Mouse (Mus musculus): ENCODE results near the gene Ttc23l. TPM values are rescaled to one million over a fixed set of nuclear protein-coding genes. Genes with fewer than 3 reads are reported as not detected.

Gene Ttc23l
- total and polyA plus RNA-seq, 3 experiments, result not detected

DNA sequence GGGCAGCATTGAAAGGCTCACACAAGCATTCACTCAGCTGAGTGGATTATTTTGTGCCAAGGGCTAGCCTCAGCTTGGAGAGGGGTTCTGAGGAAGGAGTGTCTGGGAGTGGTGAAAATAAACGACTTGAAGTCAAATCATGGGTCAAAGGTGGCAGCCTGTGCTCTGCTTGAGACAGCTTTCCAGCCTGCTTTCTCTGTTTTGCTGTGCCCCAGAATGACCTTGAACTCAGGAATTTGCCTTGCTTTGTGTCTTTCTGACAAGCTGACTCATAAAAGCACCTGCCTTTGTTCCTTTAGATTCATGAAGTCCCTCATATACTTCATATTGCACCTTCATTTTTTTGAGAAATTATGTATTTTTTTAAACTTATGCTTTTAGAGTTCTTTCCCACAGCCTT is 5.7 kb upstream of the Ttc23l start:
- no peaks in the 10 kb centered on the region for H3K9me3 ChIP-seq (replicated peaks)
- H3K27me3 ChIP-seq (ENCODE audit: insufficient read depth, low read length), result no peaks in the 10 kb centered on the region
- no peak overlapping the region for H3K4me3 ChIP-seq (ENCODE audit: low read depth, low read length)
- ATAC-seq (ENCODE audit: extremely low read depth, insufficient number of reproducible peaks, low FRiP score, poor library complexity, severe bottlenecking) (no peak), DNase-seq (ENCODE audit: low spot score) (no peak)
- no peak for TF ChIP-seq GATA2 (IDR thresholded peaks at IDR 0.05; ENCODE audit: borderline replicate concordance, low read depth, low read length)
- TF ChIP-seq GATA1 (IDR thresholded peaks at IDR 0.05; ENCODE audit: borderline replicate concordance, low read length), result no peak
- TF ChIP-seq POLR2AphosphoS5 (IDR thresholded peaks at IDR 0.05; ENCODE audit: insufficient replicate concordance, low read depth, low read length), result no peak
- no peak for TF ChIP-seq TAL1 (conservative IDR thresholded peaks at IDR 0.05; ENCODE audit: low read depth, low read length)
- no peak for TF ChIP-seq CTCF (IDR thresholded peaks at IDR 0.05; ENCODE audit: low read depth, low read length)
- H3K36me3 ChIP-seq (replicated peaks), result no peaks in the 10 kb centered on the region
- no peaks in the 10 kb centered on the region for H3K4me1 ChIP-seq (ENCODE audit: insufficient read depth, low read depth, low read length)

DNA sequence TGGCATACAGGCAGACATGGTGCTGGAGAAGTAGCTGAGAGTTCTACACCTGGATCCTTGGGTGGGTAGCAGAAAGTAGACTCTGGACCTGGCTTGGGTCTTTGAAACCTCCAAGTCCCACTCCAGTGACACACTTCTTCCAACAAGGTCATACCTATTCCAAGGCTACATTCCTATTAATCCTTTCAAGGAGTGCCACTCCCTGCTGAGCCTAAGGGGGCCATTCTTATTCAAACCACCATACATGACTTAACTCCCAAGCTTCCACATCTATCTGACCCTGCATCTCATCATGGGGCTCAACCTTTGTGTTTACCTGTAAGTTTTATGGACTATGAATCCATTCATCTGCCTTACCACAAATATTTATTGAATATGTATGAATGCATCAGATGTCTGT is 3.8 kb upstream of the Ttc23l start:
- Histone ChIP-seq H3K4me3 (ENCODE audit: low read depth, low read length) (no peak overlapping the region), H3K36me3 (replicated peaks) (no peaks in the 10 kb centered on the region), H3K4me1 (ENCODE audit: insufficient read depth, low read depth, low read length) (no peaks in the 10 kb centered on the region), H3K27me3 (ENCODE audit: insufficient read depth, low read length) (peaks cover 6% of the 10 kb centered on the region; the same call in 1 of the 2 replicates), H3K9me3 (replicated peaks) (no peaks in the 10 kb centered on the region)
- TF ChIP-seq TAL1 (conservative IDR thresholded peaks at IDR 0.05; ENCODE audit: low read depth, low read length) (no peak), CTCF (IDR thresholded peaks at IDR 0.05; ENCODE audit: low read depth, low read length) (no peak), POLR2AphosphoS5 (IDR thresholded peaks at IDR 0.05; ENCODE audit: insufficient replicate concordance, low read depth, low read length) (no peak), GATA1 (IDR thresholded peaks at IDR 0.05; ENCODE audit: borderline replicate concordance, low read length) (no peak), GATA2 (IDR thresholded peaks at IDR 0.05; ENCODE audit: borderline replicate concordance, low read depth, low read length) (no peak)
- DNase-seq (ENCODE audit: low spot score) (no peak), ATAC-seq (ENCODE audit: extremely low read depth, insufficient number of reproducible peaks, low FRiP score, poor library complexity, severe bottlenecking) (no peak)

DNA sequence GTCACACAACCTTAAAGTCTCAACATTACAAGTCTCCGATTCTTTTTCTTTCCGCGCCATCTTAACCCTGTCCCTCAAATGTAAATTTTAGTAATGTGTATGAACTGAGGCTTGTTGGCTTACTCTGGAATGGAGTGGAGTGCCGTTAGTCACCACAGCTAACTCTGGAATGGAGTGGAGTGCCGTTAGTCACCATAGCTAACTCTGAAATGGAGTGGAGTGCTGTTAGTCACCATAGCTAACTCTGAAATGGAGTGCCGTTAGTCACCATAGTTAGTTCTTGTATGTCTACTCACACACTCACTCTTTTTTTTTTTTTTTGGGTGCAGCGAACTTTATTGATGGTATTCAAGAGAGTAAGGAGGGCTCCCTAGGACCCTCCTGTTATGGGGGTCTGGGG is 1.5 kb upstream of the Ttc23l start:
- TF ChIP-seq GATA1 (IDR thresholded peaks at IDR 0.05; ENCODE audit: borderline replicate concordance, low read length), result no peak
- no peak for TF ChIP-seq TAL1 (conservative IDR thresholded peaks at IDR 0.05; ENCODE audit: low read depth, low read length)
- no peak for TF ChIP-seq POLR2AphosphoS5 (IDR thresholded peaks at IDR 0.05; ENCODE audit: insufficient replicate concordance, low read depth, low read length)
- TF ChIP-seq GATA2 (IDR thresholded peaks at IDR 0.05; ENCODE audit: borderline replicate concordance, low read depth, low read length), result no peak
- no peaks in the 10 kb centered on the region for H3K36me3 ChIP-seq (replicated peaks)
- peaks cover 6% of the 10 kb centered on the region; the same call in 1 of the 2 replicates for H3K27me3 ChIP-seq (ENCODE audit: insufficient read depth, low read length)
- H3K4me3 ChIP-seq (ENCODE audit: low read depth, low read length), result no peak overlapping the region
- DNase-seq (ENCODE audit: low spot score), result no peak
- ATAC-seq (ENCODE audit: extremely low read depth, insufficient number of reproducible peaks, low FRiP score, poor library complexity, severe bottlenecking), result no peak
- H3K9me3 ChIP-seq (replicated peaks), result no peaks in the 10 kb centered on the region
- H3K4me1 ChIP-seq (ENCODE audit: insufficient read depth, low read depth, low read length), result no peaks in the 10 kb centered on the region

DNA sequence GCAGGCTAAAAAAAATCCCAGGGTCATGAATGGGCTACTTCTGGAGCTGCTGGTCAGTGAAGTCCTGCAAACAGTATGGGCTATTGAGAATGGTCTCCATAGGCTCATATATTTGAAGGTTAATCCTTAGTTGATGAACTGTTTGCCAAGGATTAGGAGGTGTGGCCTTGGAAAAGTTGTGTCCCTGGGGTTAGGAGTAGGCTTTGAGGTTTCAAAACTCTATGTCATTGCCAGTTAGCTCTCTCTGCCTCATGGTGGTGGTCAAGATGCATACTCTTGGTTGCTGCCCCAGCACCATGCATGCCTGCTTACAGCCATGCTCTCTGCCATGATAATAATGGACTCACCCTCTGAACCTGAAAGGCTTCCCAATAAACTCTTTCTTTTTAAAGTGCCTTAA is 4.1 kb downstream of the Ttc23l start:
- Histone ChIP-seq H3K4me1 (ENCODE audit: insufficient read depth, low read depth, low read length) (no peaks in the 10 kb centered on the region), H3K4me3 (ENCODE audit: low read depth, low read length) (no peak overlapping the region), H3K27me3 (ENCODE audit: insufficient read depth, low read length) (peaks cover 6% of the 10 kb centered on the region; the same call in 1 of the 2 replicates), H3K36me3 (replicated peaks) (no peaks in the 10 kb centered on the region), H3K9me3 (replicated peaks) (no peaks in the 10 kb centered on the region)
- DNase-seq (ENCODE audit: low spot score), result no peak
- no peak for ATAC-seq (ENCODE audit: extremely low read depth, insufficient number of reproducible peaks, low FRiP score, poor library complexity, severe bottlenecking)
- TF ChIP-seq POLR2AphosphoS5 (IDR thresholded peaks at IDR 0.05; ENCODE audit: insufficient replicate concordance, low read depth, low read length) (no peak), GATA2 (IDR thresholded peaks at IDR 0.05; ENCODE audit: borderline replicate concordance, low read depth, low read length) (no peak), CTCF (IDR thresholded peaks at IDR 0.05; ENCODE audit: low read depth, low read length) (no peak), TAL1 (conservative IDR thresholded peaks at IDR 0.05; ENCODE audit: low read depth, low read length) (no peak), GATA1 (IDR thresholded peaks at IDR 0.05; ENCODE audit: borderline replicate concordance, low read length) (no peak)

DNA sequence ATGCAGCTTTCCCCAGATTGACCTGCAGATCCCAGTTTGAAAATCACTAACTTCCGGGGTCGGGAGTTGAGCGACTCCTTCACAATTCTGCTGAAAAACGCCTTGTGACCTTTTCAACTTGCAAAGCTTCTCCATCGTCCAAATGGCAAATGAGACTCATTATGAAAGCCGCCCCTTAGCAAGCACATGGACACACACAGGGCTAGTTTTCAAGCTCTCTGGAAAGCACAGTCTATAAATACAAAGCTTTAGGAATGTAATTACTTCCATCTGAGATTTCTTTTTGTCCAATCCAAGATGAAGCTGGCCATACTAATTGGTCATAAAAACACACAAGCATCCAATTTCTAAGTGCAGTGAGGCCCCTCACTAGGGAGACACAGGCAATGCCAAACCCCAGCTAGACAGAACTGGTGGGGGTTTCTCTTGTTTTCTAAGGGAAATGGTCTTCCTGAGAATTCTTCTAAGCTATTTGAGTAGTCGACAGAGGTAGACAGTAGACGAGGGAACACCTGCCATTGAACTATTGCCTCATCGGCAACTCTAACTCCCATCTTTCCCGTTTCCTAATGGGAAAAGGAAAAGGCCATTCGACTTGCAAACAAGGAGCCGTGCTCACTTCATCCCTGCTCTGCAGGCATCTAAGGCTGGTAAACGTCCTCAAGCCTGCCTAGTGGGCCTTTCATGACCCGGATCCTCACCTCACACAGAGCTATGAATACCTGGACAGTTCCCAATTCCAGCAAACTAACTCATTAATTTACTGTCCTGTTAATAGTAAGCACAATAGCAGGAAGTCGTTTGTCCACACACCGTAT is 18.0 kb downstream of the Ttc23l start:
- TF ChIP-seq GATA1 (IDR thresholded peaks at IDR 0.05; ENCODE audit: borderline replicate concordance, low read length) (no peak), POLR2AphosphoS5 (IDR thresholded peaks at IDR 0.05; ENCODE audit: insufficient replicate concordance, low read depth, low read length) (no peak), TAL1 (conservative IDR thresholded peaks at IDR 0.05; ENCODE audit: low read depth, low read length) (no peak), CTCF (IDR thresholded peaks at IDR 0.05; ENCODE audit: low read depth, low read length) (no peak), GATA2 (IDR thresholded peaks at IDR 0.05; ENCODE audit: borderline replicate concordance, low read depth, low read length) (no peak)
- ATAC-seq (ENCODE audit: extremely low read depth, insufficient number of reproducible peaks, low FRiP score, poor library complexity, severe bottlenecking) (no peak), DNase-seq (ENCODE audit: low spot score) (no peak)

DNA sequence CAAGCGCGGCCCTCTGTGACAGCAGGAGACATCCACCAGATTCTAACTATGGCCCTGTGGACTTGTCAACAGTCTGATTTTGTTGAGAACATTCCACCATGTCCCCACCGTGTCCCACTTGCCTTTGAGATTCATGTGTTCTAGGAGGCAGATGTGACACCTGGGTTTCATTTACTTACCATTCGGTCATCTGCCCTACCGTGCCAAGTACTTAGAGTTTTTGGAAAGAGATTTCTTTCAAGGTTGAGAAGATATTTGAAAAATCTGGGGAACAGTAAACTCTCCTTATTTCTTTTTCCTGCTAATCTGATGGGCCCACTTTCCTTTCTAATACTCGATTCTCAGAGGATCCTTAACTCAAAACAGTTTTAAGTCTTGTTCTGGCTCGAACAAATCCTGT is 22.5 kb downstream of the Ttc23l start:
- Histone ChIP-seq H3K27me3 (ENCODE audit: insufficient read depth, low read length) (peaks cover 2% of the 10 kb centered on the region), H3K4me3 (ENCODE audit: low read depth, low read length) (no peak overlapping the region), H3K36me3 (replicated peaks) (no peaks in the 10 kb centered on the region), H3K9me3 (replicated peaks) (no peaks in the 10 kb centered on the region), H3K4me1 (ENCODE audit: insufficient read depth, low read depth, low read length) (no peaks in the 10 kb centered on the region)
- no peak for ATAC-seq (ENCODE audit: extremely low read depth, insufficient number of reproducible peaks, low FRiP score, poor library complexity, severe bottlenecking)
- DNase-seq (ENCODE audit: low spot score), result no peak
- no peak for TF ChIP-seq TAL1 (conservative IDR thresholded peaks at IDR 0.05; ENCODE audit: low read depth, low read length)
- no peak for TF ChIP-seq GATA1 (IDR thresholded peaks at IDR 0.05; ENCODE audit: borderline replicate concordance, low read length)
- no peak for TF ChIP-seq GATA2 (IDR thresholded peaks at IDR 0.05; ENCODE audit: borderline replicate concordance, low read depth, low read length)
- no peak for TF ChIP-seq POLR2AphosphoS5 (IDR thresholded peaks at IDR 0.05; ENCODE audit: insufficient replicate concordance, low read depth, low read length)
- TF ChIP-seq CTCF (IDR thresholded peaks at IDR 0.05; ENCODE audit: low read depth, low read length), result no peak

More for the DNA sequence above, 18.0 kb downstream of the Ttc23l start:
- no peaks in the 10 kb centered on the region for H3K9me3 ChIP-seq (replicated peaks)
- peaks cover 2% of the 10 kb centered on the region; the same call in 1 of the 2 replicates for H3K27me3 ChIP-seq (ENCODE audit: insufficient read depth, low read length)
- H3K36me3 ChIP-seq (replicated peaks), result no peaks in the 10 kb centered on the region
- H3K4me1 ChIP-seq (ENCODE audit: insufficient read depth, low read depth, low read length), result no peaks in the 10 kb centered on the region
- no peak overlapping the region for H3K4me3 ChIP-seq (ENCODE audit: low read depth, low read length)

Data from G1E (cell line).